Mouse (Mus musculus) hindbrain, embryonic 11.5 days (tissue): Measurements from ENCODE around the gene Fchsd2. TPM values are rescaled to one million over a fixed set of nuclear protein-coding genes. Genes with fewer than 3 reads are reported as not detected.

Source experiments
- ATAC-seq: fragments of 200-750 bp; cut with Nextera tagmentation; 2 replicates; pipeline ENCODE4 v1.8.0; 2017; ENCODE audit warnings: mild to moderate bottlenecking, moderate TSS enrichment, moderate library complexity; ENCODE audit not compliant: low FRiP score
- DNase-seq: peaks from one replicate; pipeline ENCODE4 v3.0.0-alpha.2; 2015; ENCODE audit warnings: low spot score
- H3K27ac ChIP-seq: fragments of 300-500 bp; sonication (generic); 2 replicates; pipeline ENCODE4 v1.5.1; 2014; ENCODE audit warnings: mild to moderate bottlenecking, low read depth, low read length
- H3K27me3 ChIP-seq: fragments of 300-500 bp; sonication (generic); 2 replicates; pipeline ENCODE4 v1.6.1; 2014; ENCODE audit warnings: mild to moderate bottlenecking, low read length, moderate library complexity, mixed read lengths; ENCODE audit not compliant: control insufficient read depth, insufficient read depth
- H3K36me3 ChIP-seq: fragments of 300-500 bp; sonication (generic); 2 replicates; pipeline ENCODE4 v1.6.1; 2014; ENCODE audit warnings: mild to moderate bottlenecking, low read length, moderate library complexity, mixed read lengths; ENCODE audit not compliant: control insufficient read depth, insufficient read depth
- H3K4me1 ChIP-seq: fragments of 300-500 bp; sonication (generic); replicated peaks from 2 replicates; pipeline ENCODE4 v1.6.1; 2014; ENCODE audit warnings: low read length, mixed read lengths; ENCODE audit not compliant: control insufficient read depth, insufficient read depth
- H3K4me2 ChIP-seq: fragments of 300-500 bp; sonication (generic); replicated peaks from 2 replicates; pipeline ENCODE4 v1.6.1; 2014; ENCODE audit warnings: mild to moderate bottlenecking, low read depth, low read length
- H3K4me3 ChIP-seq: fragments of 300-500 bp; sonication (generic); 2 replicates; pipeline ENCODE4 v1.5.1; 2014; ENCODE audit warnings: low read depth, low read length
- H3K9ac ChIP-seq: fragments of 300-500 bp; sonication (generic); 2 replicates; pipeline ENCODE4 v1.6.1; 2014; ENCODE audit warnings: low read depth, low read length
- H3K9me3 ChIP-seq: fragments of 300-500 bp; sonication (generic); 2 replicates; pipeline ENCODE4 v1.6.1; 2016; ENCODE audit warnings: low read length; ENCODE audit not compliant: control insufficient read depth
- WGBS: fragments of 180-500 bp; shearing (Covaris S2); extraction: QIAGEN DNeasy Blood & Tissue Kit; methylation state at CpG from one replicate; pipeline ENCODE4 v1.1.7; 2014; 5-methylcytosine and 5-hydroxymethylcytosine counted together
- polyA plus RNA-seq: library from polyadenylated mRNA; unstranded; fragments of >200 nt; fragmentation: Nextera tagmentation; extraction: Ambion mirVana; gene quantifications from 2 replicates; pipeline ENCODE4 v1.2.1, GENCODE M21; 2014

Gene Fchsd2
- polyA plus RNA-seq, 1 experiment from 2014 or later, result 34.5 TPM

GRCm38 (mm10) chr7:101059188-101059587, 33.5 kb upstream of the Fchsd2 start:
- ATAC-seq (no peak), DNase-seq (no peak)
- H3K4me1 ChIP-seq, result no peaks in the 10 kb centered on the region
- H3K36me3 ChIP-seq, result no peaks in the 10 kb centered on the region
- H3K27me3 ChIP-seq, result no peaks in the 10 kb centered on the region
- no peak overlapping the region for H3K9ac ChIP-seq
- WGBS, result 77% methylated on average over 5 of the region's 5 CpGs
- H3K9me3 ChIP-seq, result no peaks in the 10 kb centered on the region
- no peak overlapping the region for H3K4me2 ChIP-seq
- H3K27ac ChIP-seq, result no peak overlapping the region
- no peak overlapping the region for H3K4me3 ChIP-seq

GRCm38 (mm10) chr7:101060476-101060875, 32.2 kb upstream of the Fchsd2 start:
- no peak for ATAC-seq
- WGBS, result 65% methylated on average over 5 of the region's 5 CpGs
- no peaks in the 10 kb centered on the region for H3K9me3 ChIP-seq

GRCm38 (mm10) chr7:101061381-101061780, 31.3 kb upstream of the Fchsd2 start:
- Histone ChIP-seq H3K27me3 (no peaks in the 10 kb centered on the region), H3K4me1 (no peaks in the 10 kb centered on the region), H3K9ac (no peak overlapping the region), H3K36me3 (no peaks in the 10 kb centered on the region), H3K9me3 (no peaks in the 10 kb centered on the region), H3K4me2 (no peak overlapping the region), H3K27ac (no peak overlapping the region), H3K4me3 (no peak overlapping the region)
- DNase-seq, result peak; percentile 87
- 7% methylated on average over 17 of the region's 17 CpGs for WGBS
- no peak for ATAC-seq

More at GRCm38 (mm10) chr7:101060476-101060875, 32.2 kb upstream of the Fchsd2 start:
- Histone ChIP-seq H3K9ac (no peak overlapping the region), H3K4me2 (no peak overlapping the region), H3K4me1 (no peaks in the 10 kb centered on the region), H3K27ac (no peak overlapping the region), H3K27me3 (no peaks in the 10 kb centered on the region), H3K36me3 (no peaks in the 10 kb centered on the region), H3K4me3 (no peak overlapping the region)
- no peak for DNase-seq

GRCm38 (mm10) chr7:101062246-101062645, 30.4 kb upstream of the Fchsd2 start:
- Histone ChIP-seq H3K27ac (no peak overlapping the region), H3K36me3 (no peaks in the 10 kb centered on the region), H3K4me2 (no peak overlapping the region), H3K27me3 (no peaks in the 10 kb centered on the region), H3K9me3 (no peaks in the 10 kb centered on the region), H3K4me3 (no peak overlapping the region), H3K4me1 (no peaks in the 10 kb centered on the region), H3K9ac (no peak overlapping the region)
- WGBS, result 89% methylated on average over 6 of the region's 6 CpGs
- DNase-seq (no peak), ATAC-seq (no peak)

- H3K4me1 ChIP-seq, result no peaks in the 10 kb centered on the region
- no peak overlapping the region for H3K9ac ChIP-seq
- ATAC-seq, result no peak
- DNase-seq, result no peak
- no peaks in the 10 kb centered on the region for H3K36me3 ChIP-seq
- H3K4me2 ChIP-seq, result no peak overlapping the region
- no peaks in the 10 kb centered on the region for H3K9me3 ChIP-seq
- WGBS, result 90% methylated on average over 10 of the region's 10 CpGs
- no peak overlapping the region for H3K27ac ChIP-seq
- no peaks in the 10 kb centered on the region for H3K27me3 ChIP-seq
- H3K4me3 ChIP-seq, result no peak overlapping the region
Measured at GRCm38 (mm10) chr7:101063523-101063922, 29.1 kb upstream of the Fchsd2 start.

- WGBS, result 85% methylated on average over 7 of the region's 7 CpGs
Measured at GRCm38 (mm10) chr7:101064697-101065688, 27.7 kb upstream of the Fchsd2 start.

GRCm38 (mm10) chr7:101066009-101066408, 26.7 kb upstream of the Fchsd2 start:
- DNase-seq, result no peak
- ATAC-seq, result no peak
- no peak overlapping the region for H3K27ac ChIP-seq
- H3K36me3 ChIP-seq, result no peaks in the 10 kb centered on the region
- H3K4me3 ChIP-seq, result no peak overlapping the region
- H3K4me2 ChIP-seq, result no peak overlapping the region
- H3K9ac ChIP-seq, result no peak overlapping the region
- 92% methylated on average over 5 of the region's 5 CpGs for WGBS
- H3K9me3 ChIP-seq, result no peaks in the 10 kb centered on the region
- no peaks in the 10 kb centered on the region for H3K27me3 ChIP-seq
- H3K4me1 ChIP-seq, result no peaks in the 10 kb centered on the region

More at GRCm38 (mm10) chr7:101064697-101065688, 27.7 kb upstream of the Fchsd2 start:
- H3K27ac ChIP-seq, result no peak overlapping the region
- no peaks in the 10 kb centered on the region for H3K9me3 ChIP-seq
- no peaks in the 10 kb centered on the region for H3K36me3 ChIP-seq
- ATAC-seq (no peak), DNase-seq (no peak)
- H3K4me3 ChIP-seq, result no peak overlapping the region
- no peak overlapping the region for H3K4me2 ChIP-seq
- no peak overlapping the region for H3K9ac ChIP-seq
- H3K4me1 ChIP-seq, result no peaks in the 10 kb centered on the region
- no peaks in the 10 kb centered on the region for H3K27me3 ChIP-seq

GRCm38 (mm10) chr7:101066650-101067346, 25.9 kb upstream of the Fchsd2 start:
- Histone ChIP-seq H3K27ac (no peak overlapping the region), H3K4me2 (no peak overlapping the region), H3K36me3 (no peaks in the 10 kb centered on the region), H3K4me1 (no peaks in the 10 kb centered on the region), H3K9me3 (no peaks in the 10 kb centered on the region), H3K9ac (no peak overlapping the region), H3K27me3 (no peaks in the 10 kb centered on the region), H3K4me3 (no peak overlapping the region)
- ATAC-seq, result no peak
- no peak for DNase-seq
- 75% methylated on average over 3 of the region's 3 CpGs for WGBS
